Mouse (Mus musculus) telencephalon, adult 2 months (tissue): ENCODE measurements around the gene Rnf114.

Source experiments
- DNase-seq: peaks from one replicate; pipeline ENCODE4 v3.0.0-alpha.2; 2011; ENCODE audit warnings: low read depth, low spot score

Gene Rnf114

GRCm38 (mm10) chr2:167474218-167474617, 18.2 kb upstream of the Rnf114 start:
- DNase-seq = no peak

DNA sequence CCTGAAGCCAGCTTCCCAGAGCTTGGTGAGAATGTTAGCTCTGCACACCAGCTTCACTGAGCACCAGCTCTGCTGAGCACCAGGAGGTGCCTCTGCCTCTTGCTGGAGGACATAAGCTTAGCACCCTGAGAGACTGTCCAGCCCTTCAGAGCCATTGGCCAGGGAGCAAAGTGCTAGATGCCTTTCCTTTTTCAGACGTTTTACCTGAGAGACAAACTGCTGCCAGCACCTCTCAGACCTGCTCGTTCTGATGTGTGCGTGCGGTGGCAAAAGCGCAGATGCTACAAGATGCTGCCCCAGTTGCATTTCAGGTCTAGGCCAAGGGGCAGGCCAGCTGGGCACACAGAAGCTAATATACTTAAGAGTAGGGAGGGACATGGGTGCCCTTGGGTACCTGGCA, 16.8 kb upstream of the Rnf114 start:
- DNase-seq = no peak

DNA sequence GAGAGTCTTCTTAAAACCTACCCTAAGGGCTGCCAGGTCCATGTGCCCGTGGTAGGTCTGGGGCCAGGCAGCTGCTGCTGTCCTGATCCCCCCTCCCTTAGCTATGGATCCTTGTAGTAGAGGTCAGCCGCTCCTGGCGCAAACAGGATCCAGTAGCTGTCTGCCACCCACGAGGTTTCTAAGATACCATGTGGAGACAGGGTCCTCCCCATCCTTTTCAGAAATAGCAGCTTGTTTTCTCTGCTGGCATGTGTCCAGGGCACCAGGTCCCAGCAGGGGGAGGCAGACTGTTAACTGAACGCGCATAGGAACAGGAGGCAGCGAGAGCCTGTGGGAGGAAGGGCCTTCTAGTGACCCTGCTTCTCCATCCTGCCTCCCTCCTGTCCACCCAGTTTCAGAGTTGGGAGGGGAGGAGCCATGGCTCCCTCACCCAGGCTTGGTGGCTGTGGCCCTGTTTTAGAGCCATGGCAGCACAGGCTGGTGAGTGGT, 16.2 kb upstream of the Rnf114 start:
- peak; percentile 55 for DNase-seq

- no peak for DNase-seq
These were observed 15.7 kb upstream of the Rnf114 start for GRCm38 (mm10) chr2:167476762-167477161.

GRCm38 (mm10) chr2:167478128-167478527, 14.3 kb upstream of the Rnf114 start:
- no peak for DNase-seq

- no peak for DNase-seq
These were observed 12.9 kb upstream of the Rnf114 start for GRCm38 (mm10) chr2:167479501-167479900.

DNA sequence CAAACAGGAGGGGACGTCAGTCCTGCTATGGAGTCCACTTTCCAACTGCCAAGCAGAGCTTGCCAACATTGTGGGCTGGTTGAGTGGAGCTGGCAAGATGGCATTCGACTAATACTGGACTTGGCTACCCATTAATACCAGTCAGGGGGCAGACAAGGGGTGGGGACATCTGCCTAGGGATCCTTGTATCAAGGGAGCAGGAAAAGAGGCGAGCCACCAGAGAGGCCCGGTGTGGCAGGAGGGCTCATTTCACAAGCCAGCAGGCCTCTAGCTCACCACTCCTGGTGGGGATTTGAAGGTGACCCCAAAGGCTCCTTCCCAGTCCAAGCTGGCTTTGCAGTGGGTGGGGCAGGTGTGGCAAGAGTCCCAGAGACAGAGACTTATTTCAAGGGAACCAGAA, 9.8 kb upstream of the Rnf114 start:
- DNase-seq = no peak

- no peak for DNase-seq
These were observed 9.2 kb upstream of the Rnf114 start for GRCm38 (mm10) chr2:167483081-167483826.

GRCm38 (mm10) chr2:167483827-167484410, 8.5 kb upstream of the Rnf114 start:
- no peak for DNase-seq

DNA sequence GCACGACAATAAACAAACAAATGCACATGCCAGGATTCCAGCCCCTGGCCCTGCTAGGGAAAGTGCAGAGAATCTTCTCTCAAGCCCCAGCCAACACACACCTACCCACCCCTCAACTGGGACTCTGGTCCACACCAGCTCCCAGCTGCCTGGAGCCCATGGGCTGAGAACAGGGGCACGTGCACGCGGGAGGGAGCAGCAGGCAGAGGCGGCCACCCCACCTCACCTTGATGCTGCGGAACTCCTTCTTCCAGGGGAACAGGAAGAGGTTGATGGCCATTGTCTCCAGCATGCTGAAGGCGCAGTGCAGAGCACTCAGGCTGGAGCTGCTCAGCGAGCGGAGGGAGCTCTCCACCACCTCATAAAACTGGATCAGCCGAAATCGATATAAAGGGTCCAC, 7.5 kb upstream of the Rnf114 start:
- no peak for DNase-seq

DNA sequence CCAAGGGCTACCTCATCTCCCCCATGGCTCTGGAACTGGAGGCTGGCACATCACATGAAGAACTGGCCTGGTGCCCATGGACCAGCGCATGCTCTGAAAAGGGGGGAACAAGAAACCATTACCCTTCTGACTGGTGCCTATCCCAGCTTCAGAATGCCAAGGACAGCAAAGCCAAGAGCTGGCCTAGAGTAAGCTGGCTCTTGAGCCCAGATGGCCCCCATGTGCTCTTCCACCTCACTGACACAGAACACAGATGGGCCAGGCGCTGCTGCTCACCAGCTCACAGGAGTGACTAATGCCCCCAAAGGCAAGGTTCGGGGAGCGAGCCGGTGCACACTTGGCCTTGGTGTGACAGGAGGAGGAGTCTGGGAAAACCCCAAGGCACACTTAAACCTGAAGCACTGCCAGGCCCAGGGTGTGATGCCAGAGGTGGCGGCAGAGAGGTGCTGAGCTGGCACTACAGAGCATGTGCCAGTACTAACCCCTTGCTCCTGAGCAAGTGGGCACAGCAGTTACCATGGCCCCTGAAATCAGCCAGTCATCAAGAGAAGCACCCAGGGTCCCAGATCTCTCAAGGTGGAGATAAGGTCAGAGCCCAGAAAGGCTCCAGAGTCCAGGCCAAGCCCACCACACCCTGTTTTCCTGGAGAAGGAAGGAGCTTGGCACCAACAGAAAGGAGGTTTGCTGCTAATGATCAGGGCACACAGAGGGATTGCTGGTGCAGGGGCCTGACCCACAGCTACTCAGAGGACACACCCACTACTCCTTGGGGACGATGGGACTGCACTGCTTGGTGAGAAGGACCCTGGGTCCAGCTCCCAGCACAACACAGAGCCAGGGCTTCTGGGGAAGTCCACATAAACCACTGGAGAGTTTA, 6.7 kb upstream of the Rnf114 start:
- no peak for DNase-seq

GRCm38 (mm10) chr2:167486573-167486972, 5.9 kb upstream of the Rnf114 start:
- DNase-seq = no peak

DNA sequence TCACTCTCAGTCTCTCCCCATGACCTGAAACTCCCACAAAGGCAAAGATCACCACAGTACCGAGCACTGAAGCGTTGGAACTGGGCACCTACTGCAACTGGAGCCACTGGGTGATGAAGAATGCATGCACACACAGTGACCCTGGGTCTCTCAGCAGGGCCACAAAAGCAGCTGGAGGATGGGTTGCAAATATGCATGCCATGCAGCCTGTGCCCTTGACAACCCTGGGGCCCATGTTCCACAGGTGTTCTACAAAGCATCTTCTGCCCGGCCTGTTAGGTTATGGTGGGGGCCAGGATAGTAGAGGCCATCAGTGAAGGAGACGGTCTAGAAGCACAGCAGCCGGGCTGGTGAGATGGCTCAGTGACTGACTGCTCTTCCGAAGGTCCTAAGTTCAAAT, 4.9 kb upstream of the Rnf114 start:
- DNase-seq = no peak

- DNase-seq = no peak
These were observed 4.5 kb upstream of the Rnf114 start for GRCm38 (mm10) chr2:167487994-167488393.

DNA sequence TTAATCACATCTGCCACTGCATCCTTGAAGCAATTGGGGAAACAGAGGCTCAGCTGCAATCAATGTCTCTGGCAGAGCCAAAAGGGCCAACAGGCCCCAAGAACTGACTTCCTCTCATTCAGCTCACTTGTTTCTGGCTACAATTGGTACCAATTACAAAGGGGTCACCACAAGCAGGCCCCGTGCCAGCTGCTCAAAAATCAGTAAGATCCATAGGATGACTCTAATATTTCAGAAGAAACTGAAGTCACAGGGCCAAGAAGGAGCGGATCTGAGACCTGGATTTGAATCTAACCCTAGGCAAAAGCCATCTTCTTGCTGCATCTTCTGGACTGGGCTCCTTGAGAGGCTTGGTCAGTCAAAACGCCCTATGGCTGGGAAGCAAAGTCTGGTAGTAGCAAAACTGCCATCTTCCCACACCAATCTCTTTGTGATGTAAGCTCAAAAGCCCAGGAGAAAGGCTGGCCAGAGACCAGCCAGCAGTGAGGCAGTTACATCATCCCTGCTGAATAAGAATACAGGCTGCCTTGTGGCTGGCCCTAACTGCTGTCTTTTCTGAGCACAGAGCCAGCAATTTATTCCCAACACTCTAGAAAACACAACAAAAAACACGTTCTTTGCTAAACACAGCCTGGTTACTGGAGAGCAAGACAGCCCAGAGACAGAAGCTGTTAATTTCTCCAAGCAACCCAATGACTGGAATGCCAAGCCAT, 1.5 kb upstream of the Rnf114 start:
- peak; percentile 87 for DNase-seq

- DNase-seq = peak; percentile 87
These were observed 530 bp downstream of the Rnf114 start, which contains the start of gene Spata2 for GRCm38 (mm10) chr2:167492713-167493636. Spata2 (minus strand) TSS chr2:167492887.

DNA sequence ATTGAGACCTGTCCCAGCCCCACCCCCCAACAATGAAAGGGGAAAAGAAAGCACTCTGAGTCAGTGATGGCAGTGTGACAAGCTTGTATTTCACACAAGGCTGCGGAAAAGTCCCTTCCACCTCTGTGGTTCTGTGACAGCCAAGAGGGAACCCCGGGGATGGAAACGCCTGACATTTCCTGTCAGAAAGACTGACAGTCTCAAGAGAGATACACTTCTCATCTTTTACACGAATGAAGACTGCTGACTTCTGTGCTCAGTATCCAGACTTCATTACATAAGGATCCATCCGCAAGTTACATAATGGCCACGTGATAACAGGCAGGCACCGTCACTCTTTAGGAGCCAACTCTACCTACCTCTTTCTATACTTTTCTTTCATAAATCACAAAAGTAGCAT, 4.0 kb downstream of the Rnf114 start:
- peak; percentile 63 for DNase-seq

DNA sequence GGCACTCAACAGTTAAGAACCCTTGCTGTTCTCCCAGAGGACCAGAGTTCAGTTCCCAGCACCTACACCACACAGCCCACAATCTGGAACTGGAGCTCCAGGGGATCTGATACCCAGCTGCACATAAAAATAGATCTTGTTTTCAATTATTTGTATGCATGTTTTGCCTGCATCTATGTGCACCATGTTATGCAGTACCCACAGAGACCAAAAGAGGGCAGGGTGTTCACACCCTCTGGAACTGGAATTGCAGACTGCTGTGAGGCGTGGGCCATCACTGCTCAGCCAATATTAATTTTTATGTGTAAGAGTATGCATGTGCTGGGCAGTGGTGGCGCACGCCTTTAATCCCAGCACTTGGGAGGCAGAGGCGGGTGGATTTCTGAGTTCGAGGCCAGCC, 4.8 kb downstream of the Rnf114 start:
- no peak for DNase-seq

DNA sequence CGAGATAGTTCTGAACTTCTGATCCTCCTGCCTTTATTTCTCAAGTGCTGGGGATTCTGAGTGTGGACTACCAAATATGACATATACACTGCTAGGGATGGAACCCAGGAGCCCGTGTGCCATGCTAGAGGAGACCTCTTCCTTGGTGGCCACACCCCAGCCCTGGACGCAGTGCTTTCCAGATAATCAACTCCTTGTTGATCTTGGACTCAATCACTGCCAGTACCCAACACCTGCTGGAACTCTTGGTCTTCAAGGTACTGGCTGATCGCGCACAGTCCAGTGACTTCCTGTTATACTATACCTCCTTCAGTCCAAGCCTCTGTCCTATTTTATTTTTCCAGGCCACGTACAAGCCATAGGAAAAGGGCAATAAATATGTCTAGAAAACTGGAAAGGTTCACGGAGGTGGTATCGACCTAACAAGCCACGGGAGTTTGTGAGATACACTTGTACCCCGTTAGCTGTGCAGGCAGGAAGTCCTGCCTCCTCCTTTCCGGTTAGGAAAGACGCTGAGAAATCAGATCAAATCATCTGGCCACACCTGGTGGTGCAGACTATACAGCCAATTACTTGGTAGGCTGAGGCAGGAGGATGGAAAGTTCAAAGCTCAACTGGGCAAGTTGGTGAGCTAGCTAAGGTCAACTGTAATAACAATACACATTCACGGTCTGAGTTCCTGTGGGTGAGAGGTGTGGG, 10.3 kb downstream of the Rnf114 start:
- no peak for DNase-seq
